Mouse (Mus musculus) T-helper 2 cell (primary cell): ENCODE measurements at regions not wholly inside any gene's neighbourhood (a gene's known extent, or its start where the extent isn't known, plus 50 kb on each side); places are given as distances from the start of the nearest gene placed in this dataset.
"Not testable (repeated sequence)": the region's sequence is repeated elsewhere in the genome, so short reads cannot be mapped to it uniquely, and the experiment has no call there.

Experiments used
- in situ Hi-C: fragments of 300-600 bp; cut with MboI, MseI; formaldehyde crosslinking; loops from one replicate; pipeline ENCODE4 v1.15.1; 2025; ENCODE audit warnings: high pct_unique_total_duplicates

- in situ Hi-C loops: no loop called here
Observed at GRCm38 (mm10) chr10:49985038-49985437, 196.5 kb upstream of the Grik2 start.

GRCm38 (mm10) chr10:49952434-49952833 is 163.9 kb upstream of the Grik2 start:
- in situ Hi-C loops: loop anchor here (10.0 kb wide), 1 partner anchor 1358 kb away; no protein-coding TSS in a partner anchor

GRCm38 (mm10) chr10:49937305-49937704 is 148.7 kb upstream of the Grik2 start:
- in situ Hi-C loops: not testable (repeated sequence)

GRCm38 (mm10) chr10:49909206-49909605 is 120.6 kb upstream of the Grik2 start:
- in situ Hi-C loops: not testable (repeated sequence)

GRCm38 (mm10) chr10:49908126-49908525 is 119.6 kb upstream of the Grik2 start:
- in situ Hi-C loops: not testable (repeated sequence)

- in situ Hi-C loops: not testable (repeated sequence)
Observed at GRCm38 (mm10) chr10:49904626-49905025, 116.1 kb upstream of the Grik2 start.

GRCm38 (mm10) chr10:49895436-49895835 is 106.9 kb upstream of the Grik2 start:
- in situ Hi-C loops: no loop called here

- in situ Hi-C loops: no loop called here
Observed at GRCm38 (mm10) chr10:49884106-49884505, 95.5 kb upstream of the Grik2 start.

- in situ Hi-C loops: no loop called here
Observed at GRCm38 (mm10) chr10:49883444-49883843, 94.9 kb upstream of the Grik2 start.

- in situ Hi-C loops: no loop called here
Observed at GRCm38 (mm10) chr10:49863800-49864199, 75.2 kb upstream of the Grik2 start.

- in situ Hi-C loops: no loop called here
Observed at GRCm38 (mm10) chr10:49847686-49848085, 59.1 kb upstream of the Grik2 start.

- in situ Hi-C loops: no loop called here
Observed at GRCm38 (mm10) chr10:49844308-49844707, 55.7 kb upstream of the Grik2 start.
